Mouse (Mus musculus) R1 (cell line): ENCODE measurements around the gene Eif4e1b.
A peak's percentile ranks its signal among the peaks of the same experiment; 100 is the strongest.

Experiments
- DNase-seq: peaks from one replicate; pipeline ENCODE4 v3.0.0-alpha.2; 2018; ENCODE audit warnings: low read depth, low spot score

Eif4e1b gene

DNA sequence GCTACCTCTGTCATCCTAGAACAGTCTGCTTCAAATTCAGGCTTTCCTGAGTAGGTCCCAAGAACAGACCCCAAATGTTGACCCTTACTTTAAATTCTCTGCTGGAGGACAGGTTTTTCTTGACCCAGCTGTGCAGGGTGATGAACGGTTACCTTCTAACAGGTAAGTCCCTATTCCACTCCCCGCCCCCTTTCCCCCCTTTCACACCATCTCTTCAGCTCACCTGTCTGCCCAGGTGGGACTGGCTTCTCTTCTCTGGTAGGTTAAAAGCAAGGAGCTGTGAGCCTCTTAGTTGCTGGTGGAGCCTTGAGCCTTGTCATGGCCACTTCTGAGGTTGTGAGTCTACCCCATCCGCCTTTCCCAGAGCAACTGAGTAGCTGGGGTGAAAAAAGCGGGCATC lies at the start of gene Eif4e1b:
TSS of gene Eif4e1b (plus strand) at position 301 of the 400 bp plus-strand sequence.
- DNase-seq = no peak

DNA sequence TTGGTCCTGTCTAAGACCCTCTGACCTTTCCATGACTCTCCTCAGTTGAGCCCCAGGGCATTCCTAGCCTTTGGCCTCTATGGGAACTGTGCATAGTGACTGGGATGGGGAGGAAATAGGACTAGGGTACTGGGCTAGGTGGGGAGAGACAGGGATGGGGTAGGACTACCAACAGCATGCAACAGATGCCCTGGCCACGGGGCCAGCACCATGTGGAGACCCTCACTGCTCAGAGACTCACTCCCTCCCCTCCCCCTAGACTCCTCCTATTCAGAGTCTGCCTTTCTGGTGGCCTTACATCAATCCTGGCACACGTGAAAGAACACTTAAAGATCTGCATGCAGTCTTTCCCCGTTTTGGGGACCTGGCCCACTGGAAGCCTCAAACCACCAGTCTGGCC lies 46.9 kb upstream of the Eif4e1b start:
- DNase-seq = no peak

DNA sequence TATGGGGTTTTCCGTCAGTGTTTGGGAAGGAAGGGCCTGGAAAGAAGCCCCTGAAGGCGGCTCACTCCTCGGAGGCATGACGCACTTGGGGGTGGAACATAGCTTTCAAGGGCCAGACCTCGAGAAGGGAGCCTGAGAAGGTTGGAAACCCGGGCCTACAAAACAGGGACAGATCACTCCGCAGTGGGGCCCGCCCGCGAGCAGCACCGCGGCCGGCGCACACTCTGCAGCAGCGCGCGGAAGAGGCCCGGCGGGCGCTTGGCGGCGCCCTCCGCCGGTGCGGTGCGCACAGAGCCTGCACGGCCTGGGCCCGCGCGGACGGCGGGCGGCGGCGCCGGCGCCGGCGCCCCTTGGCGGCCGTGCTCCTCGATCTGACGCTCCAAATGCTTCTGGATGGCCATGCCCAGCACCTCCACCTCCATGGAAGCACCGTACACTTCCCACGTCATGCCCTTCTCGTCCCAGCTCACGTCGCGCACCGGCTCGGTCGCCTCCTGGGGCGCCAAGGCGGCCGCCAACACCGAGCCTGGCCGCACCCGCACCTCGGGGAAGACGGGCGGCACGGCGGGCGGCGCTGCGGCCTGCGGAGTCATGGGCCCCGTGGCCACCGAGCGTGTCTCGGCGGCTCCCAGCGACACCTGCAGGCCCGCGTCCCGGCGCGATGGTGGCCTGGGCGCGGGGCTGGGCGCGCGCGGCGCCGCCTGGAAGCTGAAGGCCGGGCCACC lies 46.1 kb upstream of the Eif4e1b start:
- peak; percentile 85 for DNase-seq

DNA sequence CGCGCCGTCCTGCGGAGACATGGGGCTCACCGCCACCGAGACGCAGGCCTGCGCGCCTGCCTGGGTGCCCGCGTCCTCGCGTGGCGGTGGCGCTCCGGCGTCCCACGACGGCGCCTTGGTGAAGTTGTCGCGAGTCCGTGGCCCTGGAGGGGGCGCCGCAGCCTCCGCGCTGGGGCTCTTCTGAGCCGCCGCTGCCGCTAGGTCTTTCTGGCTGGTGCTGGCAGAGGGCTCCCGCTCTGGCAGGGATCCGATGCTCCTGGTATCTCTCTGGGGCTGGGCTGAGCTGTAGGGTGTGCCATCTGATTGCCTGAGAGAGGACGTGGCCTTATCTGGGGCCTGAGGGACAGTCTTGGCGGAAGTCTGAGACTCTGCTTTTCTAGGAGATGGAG lies 45.6 kb upstream of the Eif4e1b start:
- peak; percentile 68 for DNase-seq

DNA sequence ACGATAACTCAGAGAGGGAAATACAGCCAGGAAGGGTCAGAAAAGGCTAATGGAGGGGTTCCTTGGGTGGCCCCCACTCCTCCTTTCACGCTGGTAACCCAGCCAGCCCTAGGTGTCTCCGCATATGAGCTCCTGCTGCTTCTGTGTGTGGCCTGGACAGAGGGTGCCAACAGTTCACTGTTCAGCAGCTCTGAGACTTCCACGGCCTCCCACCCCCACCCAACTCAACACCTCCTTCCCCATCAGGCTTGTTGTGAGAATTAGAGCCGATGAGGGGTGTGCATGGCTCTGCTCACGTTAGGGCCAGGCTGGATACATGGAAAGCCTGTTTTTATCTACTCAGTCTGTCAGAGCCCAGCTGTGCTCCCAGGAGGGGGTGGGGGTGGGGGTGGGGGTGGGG lies 37.7 kb upstream of the Eif4e1b start:
- DNase-seq = no peak

DNA sequence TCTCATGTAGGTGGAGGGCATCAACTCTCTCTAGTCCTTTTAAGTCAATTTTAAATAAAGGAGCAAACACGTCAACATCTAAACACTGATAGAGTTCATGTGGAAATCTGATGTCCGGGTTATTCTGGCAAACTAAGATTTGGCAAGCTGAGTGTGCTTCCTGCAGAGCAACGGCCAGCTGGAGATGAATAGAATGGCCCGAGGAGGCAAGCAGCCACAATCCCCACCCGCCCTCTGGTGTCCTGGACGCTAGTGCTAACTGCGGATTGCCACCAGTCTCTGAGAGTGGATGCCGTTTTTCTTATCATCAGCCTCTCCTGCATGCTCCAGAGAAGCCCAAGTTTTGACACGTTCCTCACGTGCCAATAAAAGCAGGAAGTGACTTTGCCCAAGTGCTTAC lies 36.9 kb upstream of the Eif4e1b start:
- no peak for DNase-seq

DNA sequence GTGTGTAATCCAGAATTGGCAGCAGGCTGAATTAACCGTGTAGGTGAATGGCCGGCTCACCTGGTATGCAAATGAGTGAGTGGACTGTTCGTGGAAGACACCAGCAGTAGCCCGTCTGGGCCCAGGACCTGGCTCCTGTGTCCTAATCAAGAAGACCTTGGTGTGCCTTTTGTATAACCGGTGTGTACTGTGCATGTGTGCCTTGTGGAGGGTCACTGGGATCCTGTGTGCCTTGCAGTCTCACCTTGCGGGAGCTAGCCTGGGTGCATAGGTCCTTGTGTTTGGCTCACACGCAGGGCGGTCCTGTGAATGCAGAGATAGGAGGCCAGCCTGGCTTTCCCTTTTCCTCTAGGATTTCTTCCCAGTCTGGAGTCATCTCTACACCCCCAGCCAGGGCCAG lies 35.6 kb upstream of the Eif4e1b start:
- no peak for DNase-seq

DNA sequence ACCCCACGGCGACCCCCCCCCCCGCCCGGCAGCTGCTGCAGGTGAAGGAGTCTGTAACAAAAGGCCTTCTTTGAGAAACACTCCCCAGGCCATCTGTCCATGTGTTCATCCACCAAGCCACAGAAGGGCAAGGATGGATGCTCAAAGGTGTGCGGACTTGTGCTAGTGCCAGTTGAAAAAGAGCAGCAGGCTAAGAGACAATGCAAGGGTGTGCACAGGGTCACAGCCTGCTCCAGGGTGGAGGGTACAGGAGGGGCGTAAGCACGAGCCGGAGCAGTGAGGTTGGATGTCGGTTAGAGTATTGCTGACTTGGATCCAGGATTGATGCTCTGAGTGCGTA lies 35.1 kb upstream of the Eif4e1b start:
- no peak for DNase-seq

DNA sequence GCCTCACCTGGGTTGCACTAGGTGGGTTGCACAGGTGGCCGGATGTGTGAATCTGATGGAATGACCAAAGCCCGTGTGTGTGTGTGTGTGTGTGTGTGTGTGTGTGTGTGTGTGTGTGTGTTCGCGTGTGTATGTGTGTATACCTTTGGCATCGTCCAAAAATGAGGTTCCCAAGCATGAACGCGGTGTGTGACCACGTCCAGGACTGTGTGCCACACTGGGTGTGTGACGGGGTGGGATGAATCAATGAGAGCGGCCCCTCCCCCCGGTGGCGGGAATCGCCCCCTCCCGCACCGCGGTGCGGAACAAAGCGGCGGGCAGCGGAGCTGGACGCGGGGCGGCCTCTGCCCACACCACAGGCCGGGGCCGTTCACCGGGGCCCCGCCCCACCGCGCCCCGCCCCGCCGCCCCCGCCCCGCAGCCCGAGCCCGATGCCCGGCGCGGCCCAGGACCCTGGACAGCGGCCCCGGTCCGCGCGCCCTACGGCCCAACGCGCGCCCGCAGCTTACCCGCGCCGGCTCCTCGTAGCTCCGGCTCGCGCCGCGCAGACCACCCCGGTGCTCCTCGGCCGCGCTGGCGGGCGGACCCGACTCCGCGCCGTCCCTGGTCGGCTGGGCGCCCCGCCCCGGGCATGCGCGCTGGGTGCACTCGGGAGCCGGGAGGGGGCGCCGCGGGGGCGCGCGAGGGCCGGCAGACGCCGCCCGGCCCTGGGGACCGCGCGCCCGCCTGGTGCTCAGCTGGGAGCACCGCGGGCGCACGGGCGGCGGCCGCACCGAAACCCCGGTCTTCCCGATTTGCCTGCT lies 34.5 kb upstream of the Eif4e1b start:
- no peak for DNase-seq

DNA sequence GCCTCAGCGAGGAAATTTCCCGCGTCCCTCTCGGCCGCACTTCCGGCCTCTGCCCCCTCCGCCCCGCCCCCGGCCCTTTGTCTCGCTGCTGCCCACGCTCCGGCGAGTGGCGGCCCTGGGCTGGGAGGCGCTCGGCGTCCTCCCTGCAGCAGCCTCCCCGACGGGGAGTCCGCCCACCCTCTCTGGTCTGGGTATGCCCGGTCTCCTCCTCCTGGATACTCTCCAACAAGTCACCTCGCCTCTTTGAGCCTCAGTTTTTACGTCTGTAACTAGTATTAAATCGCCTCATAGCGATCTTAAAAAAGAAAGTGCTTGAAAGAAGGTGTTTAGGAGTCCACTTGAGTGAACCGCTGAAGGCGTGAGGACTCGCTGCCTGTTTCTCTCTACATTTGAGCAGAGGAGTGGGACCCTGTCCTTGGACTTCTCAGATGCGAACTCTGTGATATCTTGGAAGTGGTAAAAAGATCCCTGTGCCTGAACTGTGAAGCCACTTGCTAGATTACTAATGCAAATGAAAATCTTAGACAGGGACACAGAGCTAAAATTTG lies 33.9 kb upstream of the Eif4e1b start, which contains the start of gene Gprin1:
TSS of gene Gprin1 (minus strand) at position 11 of the 548 bp plus-strand sequence.
- peak; percentile 32 for DNase-seq

DNA sequence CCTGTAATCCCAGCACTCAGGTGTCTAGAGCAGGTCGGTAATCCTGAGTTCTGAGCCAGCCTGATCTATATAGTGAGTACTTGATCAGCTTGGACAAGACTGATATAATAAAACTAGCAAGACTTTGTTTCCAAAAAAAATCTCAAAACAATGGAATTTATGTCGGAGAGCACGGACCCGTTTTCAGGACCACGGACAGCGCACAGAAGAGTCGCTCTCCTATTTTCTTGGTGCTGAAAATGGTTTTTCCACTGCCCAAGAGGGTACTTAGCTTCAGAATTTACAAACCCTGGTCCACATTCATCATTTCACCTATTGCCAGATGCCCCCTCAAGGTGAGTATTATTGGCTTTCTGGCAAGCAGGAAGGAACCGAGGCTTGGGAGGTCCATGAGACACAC lies 33.1 kb upstream of the Eif4e1b start:
- peak; percentile 56 for DNase-seq

DNA sequence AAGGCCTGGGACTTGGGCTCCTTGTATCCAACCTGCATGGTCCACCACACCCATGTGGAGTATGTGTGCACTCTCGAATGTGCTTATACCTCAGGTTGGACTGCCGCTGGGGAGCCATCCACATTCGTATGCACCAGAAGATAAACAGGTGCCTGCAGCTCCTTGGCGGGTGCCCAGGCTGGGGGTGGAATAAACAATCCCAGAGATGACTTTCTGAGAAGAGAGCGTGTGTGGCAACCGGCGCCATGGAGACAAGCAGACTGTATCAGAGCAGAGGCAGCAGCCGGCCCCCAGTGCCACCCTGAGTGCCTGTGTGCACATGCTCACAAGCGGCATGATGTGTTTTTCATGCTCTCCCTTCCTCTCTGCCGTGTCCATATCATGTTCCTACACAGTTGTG lies 31.1 kb upstream of the Eif4e1b start:
- DNase-seq = no peak

DNA sequence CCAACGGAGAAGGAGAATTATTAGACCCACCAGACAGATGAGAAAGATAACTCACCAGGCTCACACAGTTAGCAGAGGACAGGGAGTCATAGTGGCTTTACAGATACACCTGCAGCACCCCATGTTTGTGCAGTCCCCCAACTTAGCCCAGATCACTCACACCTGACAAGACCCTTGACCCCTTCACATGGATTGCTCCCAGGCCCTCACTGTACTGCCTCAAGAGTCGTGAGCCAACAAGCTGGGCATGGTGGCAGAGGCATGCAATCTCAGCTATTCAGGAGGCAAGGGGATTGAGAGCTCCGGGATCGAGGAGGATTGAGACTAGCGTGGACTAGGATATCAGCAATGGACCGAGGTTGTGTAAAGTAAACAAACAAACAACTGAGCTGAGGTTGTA lies 30.1 kb upstream of the Eif4e1b start:
- DNase-seq = no peak

DNA sequence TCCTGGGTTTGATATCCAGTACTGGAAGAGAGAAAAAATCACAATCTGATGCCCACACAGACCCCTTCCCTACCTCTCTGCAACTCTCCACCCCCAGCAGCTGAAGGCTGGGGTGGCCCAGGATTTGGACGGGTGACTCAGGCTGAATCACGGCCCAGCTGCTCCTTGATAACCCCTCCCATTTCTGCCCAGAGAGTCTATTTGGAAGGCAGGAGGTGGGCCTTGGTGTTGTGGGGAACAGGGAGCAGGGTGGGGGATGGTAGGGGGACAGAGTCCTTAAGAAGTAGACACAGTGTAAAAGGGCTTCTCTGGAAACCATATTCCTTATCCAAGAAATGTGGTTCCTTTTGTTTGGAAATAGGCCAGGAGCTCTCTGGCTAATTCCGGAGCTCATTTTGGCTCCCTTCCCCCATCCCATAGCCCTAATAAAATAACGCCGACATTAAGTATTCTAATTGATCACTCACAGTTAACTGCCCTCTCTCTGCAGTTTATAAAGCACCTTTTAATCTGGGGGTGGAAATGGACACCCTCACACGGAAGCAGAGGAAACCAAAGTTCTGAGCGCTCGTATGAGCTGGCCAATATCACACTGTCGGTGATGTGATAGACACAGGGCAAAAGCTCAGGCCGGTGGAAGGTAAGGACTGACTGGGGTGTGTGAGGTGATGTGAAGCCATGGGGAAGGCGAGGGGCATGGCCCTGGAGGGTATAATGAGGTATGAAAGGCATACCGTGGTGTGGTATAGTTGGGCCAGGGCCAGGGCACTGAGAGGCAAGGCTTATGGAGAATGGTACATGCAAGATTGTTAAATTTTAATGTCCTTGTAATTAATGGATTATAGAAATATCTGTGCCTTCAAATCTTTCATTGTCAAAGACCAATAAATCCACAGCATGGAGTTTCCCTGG lies 29.4 kb upstream of the Eif4e1b start:
- no peak for DNase-seq

DNA sequence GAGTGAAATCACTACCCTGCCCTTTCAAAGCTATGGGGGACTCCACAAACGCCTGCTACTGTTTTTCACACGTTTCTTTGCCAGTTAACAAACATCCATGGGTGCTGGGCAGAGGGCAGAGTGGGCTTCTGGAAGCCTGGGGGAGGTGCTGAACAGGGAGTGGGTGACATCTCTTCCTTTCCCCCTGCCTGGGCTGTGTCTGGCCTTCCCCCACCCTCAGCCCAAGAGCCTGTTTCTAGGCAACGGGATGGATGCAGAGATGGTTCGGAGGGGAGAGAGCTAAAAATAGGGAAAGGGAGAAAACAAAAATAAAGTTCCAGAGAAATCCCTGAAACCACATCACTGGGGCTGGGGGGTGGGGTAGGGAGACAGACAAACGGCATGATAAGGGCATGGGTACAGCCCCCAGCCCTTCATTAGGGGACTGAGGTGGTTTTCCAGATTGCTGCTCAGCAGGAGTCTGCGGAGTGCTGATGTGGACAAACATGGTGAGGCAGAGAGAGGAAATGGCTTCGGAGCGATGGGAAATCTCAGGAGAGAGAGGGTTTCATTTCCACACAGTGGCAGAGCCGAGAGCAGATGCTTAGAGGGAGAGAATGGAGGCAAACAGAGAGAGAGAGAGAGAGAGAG lies 28.5 kb upstream of the Eif4e1b start:
- no peak for DNase-seq

DNA sequence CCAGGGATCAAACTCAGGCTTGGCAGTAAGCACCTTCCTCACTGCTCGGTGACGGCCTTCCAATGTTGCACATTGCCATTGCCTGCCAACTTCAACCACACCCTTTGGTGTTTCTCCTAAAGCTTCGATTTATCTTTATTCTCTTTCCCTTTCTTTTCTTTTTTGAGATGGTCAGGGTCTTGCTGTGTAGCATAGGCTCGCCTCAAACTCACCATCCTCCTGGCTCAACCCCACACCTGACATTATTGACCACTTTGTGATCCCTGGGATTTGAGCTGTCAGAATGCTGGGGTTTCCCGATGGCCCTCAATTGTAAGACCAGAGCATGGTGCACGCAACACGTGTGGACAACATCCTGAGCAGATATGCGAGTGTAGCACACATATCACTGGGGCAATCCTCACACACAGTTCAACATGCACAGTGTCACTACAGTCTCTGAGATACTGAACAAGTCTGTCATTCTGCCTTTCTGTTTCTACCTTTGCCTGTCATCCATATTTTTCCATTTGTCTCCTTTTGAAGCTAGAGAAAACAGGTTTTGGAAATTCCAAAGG lies 27.6 kb upstream of the Eif4e1b start:
- no peak for DNase-seq

DNA sequence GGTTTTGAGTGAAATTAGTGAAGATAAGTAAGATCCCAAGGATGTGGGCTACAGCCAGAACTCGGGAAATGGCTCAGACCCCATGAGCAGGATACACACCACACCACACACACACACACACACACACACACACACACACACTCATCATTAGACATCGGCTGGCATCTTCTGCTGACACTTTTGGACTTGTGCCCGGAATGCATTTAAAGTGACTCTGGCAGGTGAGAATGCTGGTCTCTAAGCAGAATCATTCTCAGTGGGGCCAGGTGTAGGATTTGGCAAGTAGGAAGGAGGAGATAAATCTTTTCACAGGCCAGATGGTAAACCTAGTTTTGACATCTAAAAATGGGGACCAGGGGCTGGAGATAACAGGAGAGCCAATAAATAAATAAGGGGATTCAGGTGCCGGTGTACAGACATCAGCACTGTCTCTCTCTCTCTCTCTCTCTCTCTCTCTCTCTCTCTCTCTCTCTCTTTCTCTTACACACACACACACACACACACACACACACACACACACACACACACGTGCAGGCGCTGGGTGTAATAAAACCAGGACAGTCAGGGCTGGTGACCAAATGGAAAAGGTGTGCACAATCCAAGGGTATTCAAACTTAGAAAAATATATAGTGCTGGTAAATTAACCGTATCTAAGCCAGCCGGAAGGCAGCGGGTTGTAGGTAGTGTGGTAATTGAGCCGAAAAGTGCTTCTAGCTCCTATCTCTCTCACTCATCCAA lies 26.5 kb upstream of the Eif4e1b start:
- DNase-seq = no peak

DNA sequence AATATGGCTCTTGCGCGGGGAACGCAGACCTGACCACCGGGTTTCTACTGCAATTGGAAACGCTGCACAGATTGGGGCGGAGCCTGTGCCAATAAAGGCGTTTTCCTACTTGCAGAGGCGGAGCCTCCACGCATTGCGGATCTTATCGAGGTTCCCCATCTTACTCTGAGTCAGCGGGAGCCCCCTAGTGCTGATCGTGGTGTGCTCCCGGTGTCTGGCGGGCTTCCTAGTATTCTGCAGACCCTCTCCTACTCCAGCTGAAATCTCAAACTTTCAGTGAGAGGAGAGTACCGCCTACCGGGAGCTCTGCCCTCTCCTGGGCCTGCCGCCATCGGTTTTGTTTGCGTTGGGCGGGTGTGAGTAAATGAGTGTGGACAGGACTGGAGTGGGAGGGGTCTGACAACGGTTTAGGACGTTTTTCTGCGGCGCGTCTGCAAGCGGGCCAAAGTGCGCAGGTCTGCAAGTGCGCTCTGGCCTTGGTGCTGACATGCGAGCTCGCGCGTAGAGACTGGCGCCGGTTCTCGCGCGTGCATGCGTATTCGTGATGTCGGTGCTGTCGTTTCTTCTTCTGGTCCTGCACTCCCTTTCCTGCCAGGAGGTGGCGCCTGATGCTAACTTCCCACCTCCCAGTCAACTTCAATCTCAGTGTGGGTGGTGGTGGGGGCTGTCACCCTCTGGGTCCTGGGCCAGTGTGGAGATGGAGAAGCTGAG lies 25.6 kb upstream of the Eif4e1b start:
- peak; percentile 99 for DNase-seq

DNA sequence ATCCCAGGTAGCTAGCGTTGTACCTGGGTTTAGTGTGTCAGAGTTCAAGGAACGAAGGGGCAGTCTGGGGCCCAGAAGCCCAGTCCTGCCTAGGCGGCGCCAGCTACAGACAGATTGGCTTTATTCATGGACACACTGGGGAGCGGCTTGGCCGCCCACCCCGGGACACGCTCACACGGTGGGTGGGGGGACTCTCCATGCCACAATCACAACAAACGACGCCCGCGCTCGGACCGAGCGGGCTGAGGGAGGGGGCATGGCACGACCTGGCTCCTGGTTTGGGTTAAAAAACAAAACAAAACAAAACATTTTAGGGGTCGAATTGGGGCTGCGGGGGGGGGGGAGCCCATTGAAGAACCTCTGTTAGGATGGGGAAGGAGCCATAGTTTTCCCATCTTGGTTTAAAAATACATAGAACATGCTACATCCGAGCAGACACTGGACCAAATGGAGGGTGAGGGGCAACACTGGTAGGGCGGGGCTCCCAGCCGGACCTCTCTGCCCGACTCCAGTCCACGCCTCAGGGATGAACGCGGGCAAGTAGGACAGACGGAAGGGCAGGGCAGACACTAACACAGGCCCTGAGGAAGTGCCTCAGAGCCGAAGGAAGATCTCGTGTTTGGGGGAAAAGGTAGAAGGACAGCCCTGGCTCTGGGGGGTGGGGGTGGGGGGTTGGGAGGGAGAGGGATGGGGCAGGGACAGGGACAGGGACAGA lies 24.9 kb upstream of the Eif4e1b start:
- DNase-seq = no peak
